Mouse (Mus musculus) c-Kit-positive CD71-positive TER-119-positive erythroid progenitor cells, embryonic 14.5 days (primary cell): ENCODE measurements around the gene Herc3.
A peak's percentile ranks its signal among the peaks of the same experiment; 100 is the strongest.
"Not testable (repeated sequence)": the region's sequence is repeated elsewhere in the genome, so short reads cannot be mapped to it uniquely, and the experiment has no call there.

Experiments
- DNase-seq: peaks from one replicate; pipeline ENCODE4 v3.0.0-alpha.2; 2013; ENCODE audit warnings: low spot score

Gene Herc3

GRCm38 (mm10) chr6:58831232-58832009, at the start of gene Herc3:
Gene Herc3, plus strand, starts transcription at chr6:58831465.
- DNase-seq = peak; percentile 63

- no peak for DNase-seq
Measured at GRCm38 (mm10) chr6:58801394-58801793, 29.9 kb upstream of the Herc3 start.

- DNase-seq = no peak
Measured at GRCm38 (mm10) chr6:58814381-58814780, 16.9 kb upstream of the Herc3 start.

GRCm38 (mm10) chr6:58817037-58817436, 14.2 kb upstream of the Herc3 start:
- DNase-seq = not testable (repeated sequence)

DNA sequence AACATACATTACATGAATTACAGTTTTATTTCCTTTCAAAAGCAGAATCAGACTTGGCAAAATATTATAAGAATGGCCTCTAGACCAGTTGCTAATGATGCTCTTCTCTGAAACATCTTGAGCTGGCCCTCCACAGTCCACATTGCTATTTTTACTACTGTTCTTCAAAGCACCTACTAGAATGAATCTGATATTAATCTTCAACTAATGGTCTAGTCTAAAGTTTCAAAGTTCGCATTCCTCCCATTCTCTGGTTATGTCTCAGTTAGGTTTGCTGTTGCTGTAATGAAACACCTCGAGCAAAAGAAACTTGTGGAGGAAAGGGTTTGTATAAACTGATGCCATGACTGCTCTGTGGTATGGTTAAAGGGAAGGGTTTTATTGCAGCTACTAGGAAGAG, 5.6 kb upstream of the Herc3 start:
- no peak for DNase-seq

- DNase-seq = no peak
Measured at GRCm38 (mm10) chr6:58826089-58826488, 5.2 kb upstream of the Herc3 start.

DNA sequence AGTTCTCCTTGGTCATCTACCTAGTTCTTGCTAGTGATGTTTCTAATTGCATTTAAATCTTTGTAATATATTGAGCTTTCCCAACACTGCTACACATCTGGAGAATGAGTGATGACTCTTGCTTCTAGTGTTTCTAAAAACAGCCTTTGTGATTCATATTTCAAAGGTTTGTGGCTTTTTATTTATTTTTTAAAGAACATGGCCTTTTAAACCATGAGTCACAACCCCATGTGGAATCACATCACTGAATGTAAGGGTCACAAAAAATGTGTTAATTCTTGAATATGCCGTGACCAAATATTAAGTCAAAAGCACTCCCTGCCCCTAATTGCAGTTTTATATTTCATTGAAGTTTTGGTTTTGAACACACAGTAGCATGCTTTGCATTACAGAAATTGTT, 2.7 kb upstream of the Herc3 start:
- no peak for DNase-seq

DNA sequence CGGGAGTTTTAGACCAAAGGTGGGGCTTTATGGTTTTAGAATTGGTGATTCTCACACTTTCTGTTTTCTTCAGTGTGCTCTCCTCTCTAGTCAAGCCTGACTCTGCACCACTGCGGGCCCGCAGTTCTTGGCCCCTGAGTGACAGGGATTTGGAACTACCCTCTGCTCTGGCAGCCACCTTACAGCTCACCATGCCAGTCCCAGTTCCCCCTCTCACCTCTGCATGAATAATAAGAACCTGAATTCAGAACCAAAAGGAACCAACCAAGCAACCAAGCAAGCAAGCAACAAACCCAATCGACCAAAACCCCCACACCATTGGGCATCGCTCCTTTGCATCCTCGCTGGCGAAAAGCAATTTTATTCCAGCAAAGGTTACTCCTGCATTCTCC, 429 bp upstream of the Herc3 start:
- DNase-seq = no peak

DNA sequence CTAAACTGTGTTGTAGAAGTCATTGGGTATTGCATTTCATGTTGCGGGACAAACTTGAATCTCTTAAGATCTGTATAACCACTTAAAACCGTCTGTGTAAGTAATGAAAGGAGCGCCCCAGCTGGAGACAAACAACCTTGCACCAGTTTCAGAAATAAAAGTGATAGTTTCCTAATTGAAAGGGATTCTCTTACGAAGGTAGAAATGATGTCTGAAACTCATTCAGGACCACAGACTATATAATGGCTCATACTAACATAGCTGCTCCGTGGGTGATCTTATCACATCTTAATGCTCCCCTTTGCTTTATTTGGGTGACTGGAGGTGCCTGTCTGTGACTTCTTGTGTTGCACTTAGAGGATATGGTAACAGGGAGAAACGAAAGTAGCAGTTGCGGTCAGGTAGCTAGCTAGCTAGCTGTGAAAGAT, 1.3 kb downstream of the Herc3 start:
- DNase-seq = no peak

- DNase-seq = no peak
Measured at GRCm38 (mm10) chr6:58834470-58834869, 3.2 kb downstream of the Herc3 start.

GRCm38 (mm10) chr6:58835591-58835990, 4.3 kb downstream of the Herc3 start:
- no peak for DNase-seq

GRCm38 (mm10) chr6:58836476-58836875, 5.2 kb downstream of the Herc3 start:
- no peak for DNase-seq

DNA sequence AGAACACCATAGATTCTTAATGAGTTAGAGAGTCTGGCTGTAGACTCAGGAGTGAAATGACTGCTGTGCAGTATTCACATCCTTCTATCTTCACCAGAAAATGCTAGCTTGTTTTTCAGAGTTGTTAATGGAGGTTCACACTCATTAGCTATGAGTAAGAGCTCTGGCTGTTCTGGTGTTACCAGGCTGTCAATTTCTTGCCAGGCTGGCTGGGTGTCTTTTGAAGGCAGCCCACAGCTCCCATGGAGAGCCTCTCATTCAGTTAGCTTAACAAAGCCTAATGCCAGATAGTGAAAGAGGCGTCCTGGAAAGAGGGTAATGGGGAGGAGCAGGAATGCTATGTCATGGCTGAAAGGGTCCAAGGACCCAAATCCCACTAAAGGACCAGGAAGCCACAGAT, 6.7 kb downstream of the Herc3 start:
- DNase-seq = no peak

- DNase-seq = no peak
Measured at GRCm38 (mm10) chr6:58841208-58841607, 9.9 kb downstream of the Herc3 start.

DNA sequence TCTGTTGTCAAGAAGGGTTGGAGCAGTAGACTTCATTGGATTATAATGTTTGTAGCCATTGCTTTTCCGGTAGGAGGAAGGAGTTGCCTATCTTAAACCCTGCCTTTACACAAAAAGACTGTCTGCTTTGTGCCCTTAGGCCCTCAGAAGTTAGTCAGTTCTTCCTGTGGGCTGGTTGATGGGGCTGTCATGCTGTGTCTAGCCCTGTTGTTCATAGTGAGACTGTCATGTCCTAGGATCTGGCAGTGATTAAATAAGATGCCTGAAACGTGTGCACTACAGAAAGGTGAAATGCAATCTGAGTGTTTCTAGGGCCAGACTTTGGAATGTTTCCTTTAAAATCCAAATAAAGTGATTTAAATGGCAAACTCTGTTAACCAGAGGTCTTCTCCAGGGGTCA, 10.9 kb downstream of the Herc3 start:
- DNase-seq = no peak

DNA sequence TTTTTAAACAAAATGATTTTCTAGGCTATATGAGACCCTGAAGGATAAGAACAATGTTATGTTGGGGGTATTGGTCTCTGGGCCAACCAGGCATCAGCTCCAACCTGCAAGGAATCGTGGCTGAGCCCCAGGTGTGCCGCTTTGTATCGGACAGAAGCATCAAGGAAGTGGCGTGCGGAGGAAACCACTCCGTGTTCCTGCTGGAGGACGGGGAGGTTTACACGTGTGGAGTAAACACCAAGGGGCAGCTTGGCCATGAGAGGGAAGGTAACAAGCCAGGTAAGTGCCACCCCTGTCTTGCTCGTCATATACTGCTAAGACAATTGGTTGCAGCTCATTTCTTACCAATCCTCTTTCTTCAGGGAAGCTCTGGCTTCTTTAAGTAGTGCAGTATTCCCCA, 12.3 kb downstream of the Herc3 start:
- DNase-seq = no peak

GRCm38 (mm10) chr6:58844188-58844822, 13.0 kb downstream of the Herc3 start:
- DNase-seq = no peak

DNA sequence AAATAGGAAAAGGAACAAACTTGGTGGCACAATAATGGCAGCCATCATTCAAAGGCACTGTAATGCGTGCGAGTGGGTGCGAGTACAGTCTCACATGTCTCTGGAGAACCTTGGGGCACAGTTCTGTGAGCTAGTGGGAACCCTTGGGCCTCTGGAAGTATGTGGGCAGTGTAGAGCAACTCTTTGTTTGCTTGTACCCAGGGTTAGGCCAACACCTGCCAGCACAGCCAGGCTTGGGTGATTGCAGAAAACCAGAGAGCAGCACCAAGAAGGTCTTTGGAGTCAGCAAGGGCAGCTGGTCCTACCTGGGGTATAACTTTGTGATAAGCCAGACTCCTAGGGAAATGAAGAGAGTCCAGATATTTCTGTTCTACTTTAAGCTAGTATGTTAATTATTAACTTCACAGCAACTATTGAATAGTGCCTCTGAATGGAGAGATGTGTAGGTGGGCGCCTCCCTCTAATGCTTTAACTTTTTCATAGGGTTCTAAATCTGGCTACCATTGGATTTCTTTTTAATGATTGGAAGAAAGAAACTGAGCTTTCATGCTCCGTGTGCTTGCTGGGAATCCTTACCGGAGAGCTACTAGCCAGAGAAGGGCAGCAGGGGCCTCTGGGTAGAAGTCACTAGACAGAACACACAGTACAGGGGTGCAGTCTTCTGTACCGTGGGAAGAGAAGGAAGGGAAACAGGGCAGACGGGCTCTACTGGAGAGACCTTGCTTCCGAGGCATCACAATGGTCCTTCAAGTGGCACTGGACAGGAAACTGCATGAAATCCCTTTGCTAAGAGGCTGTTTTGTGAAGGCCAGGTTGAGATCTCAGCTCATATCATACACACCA, 15.8 kb downstream of the Herc3 start:
- no peak for DNase-seq

- no peak for DNase-seq
Measured at GRCm38 (mm10) chr6:58847836-58848235, 16.6 kb downstream of the Herc3 start.

GRCm38 (mm10) chr6:58849356-58849755, 18.1 kb downstream of the Herc3 start:
- no peak for DNase-seq

GRCm38 (mm10) chr6:58855676-58856367, 24.6 kb downstream of the Herc3 start:
- DNase-seq = no peak

GRCm38 (mm10) chr6:58856494-58856893, 25.2 kb downstream of the Herc3 start:
- DNase-seq = no peak
